Comparison of ENCODE assay signal across 18 mouse cellular contexts in genomic region chr5:110595341-110595740, GRCm38 (mm10). TPM values are rescaled to one million over a fixed set of nuclear protein-coding genes. Genes with fewer than 3 reads are reported as not detected.
DNase-seq lines count a peak whose midpoint lies in the region; ATAC-seq and TF ChIP-seq lines count a peak whose summit lies in the region.
"Had no signal": no experiment of that assay in that cellular context is flagged by ENCODE, and none has a peak within 500 bp of the region (broad histone marks: within the 10 kb centered on the region; RNA-seq: fewer than 3 reads in every experiment).

No protein-coding gene starts in this region.

- peak; percentile 47 to 59 for DNase-seq in left cerebral cortex, adult 2 months (ENCODE audit: extremely low spot score in 1 of 2, low spot score in 2 of 2)
- DNase-seq in left cerebral cortex, postnatal 4 days, result no peak
- DNase-seq in frontal cortex, postnatal 36 days (ENCODE audit: low spot score in 2 of 2), result peak; percentile 49 to 65
- DNase-seq in spleen, postnatal 14 days (ENCODE audit: low spot score in 2 of 2), result no peak
- DNase-seq: adrenal gland, postnatal 10 days; gastrocnemius, postnatal 14 days; spleen, adult 18-20 months had no signal

- ATAC-seq in CD4-positive, CD25-positive, alpha-beta regulatory T cell, adult 4 months, result peak; percentile 82
- 0 out of 2 replicates have a peak, but pooled peaks have one; percentile 24 for ATAC-seq in monocyte, adult 5-6 weeks (replicated peaks; ENCODE audit: insufficient number of reproducible peaks, low FRiP score, low TSS enrichment, poor library complexity, severe bottlenecking)
- ATAC-seq in kidney, embryonic 14.5 days (ENCODE audit: low FRiP score, low TSS enrichment), result no peak
- ATAC-seq: Patski had no signal

- 87% methylated on average over 10 of the region's 10 CpGs for WGBS in kidney, embryonic 14.5 days

- H3K9ac ChIP-seq in kidney, embryonic 14.5 days (ENCODE audit: low read depth, low read length), result no peak overlapping the region
- H3K9ac ChIP-seq: embryonic facial prominence, embryonic 12.5 days; hindbrain, embryonic 14.5 days; liver, embryonic 15.5 days had no signal

- no peaks in the 10 kb centered on the region for H3K36me3 ChIP-seq in kidney, embryonic 14.5 days (ENCODE audit: control insufficient read depth, insufficient read depth, low read length)
- H3K36me3 ChIP-seq: embryonic facial prominence, embryonic 12.5 days; forebrain, embryonic 10.5 days; limb, embryonic 10.5 days; liver, embryonic 15.5 days had no signal

- H3K4me3 ChIP-seq in left cerebral cortex, adult 2 months, result no peak overlapping the region
- no peak overlapping the region for H3K4me3 ChIP-seq in kidney, embryonic 14.5 days (ENCODE audit: low read length)
- H3K4me3 ChIP-seq: embryonic facial prominence, embryonic 12.5 days; forebrain, embryonic 10.5 days; limb, embryonic 10.5 days; liver, embryonic 15.5 days had no signal

- peaks cover 14% of the 10 kb centered on the region for H3K4me1 ChIP-seq in kidney, embryonic 14.5 days (ENCODE audit: control insufficient read depth, insufficient read depth, low read length)
- H3K4me1 ChIP-seq: embryonic facial prominence, embryonic 12.5 days; liver, embryonic 15.5 days had no signal

- no peak overlapping the region for H3K4me2 ChIP-seq in kidney, embryonic 14.5 days (replicated peaks; ENCODE audit: low read depth, low read length)
- H3K4me2 ChIP-seq: embryonic facial prominence, embryonic 12.5 days; hindbrain, embryonic 14.5 days; liver, embryonic 15.5 days had no signal

- H3K9me3 ChIP-seq in kidney, embryonic 14.5 days (ENCODE audit: control insufficient read depth, low read length), result no peaks in the 10 kb centered on the region
- H3K9me3 ChIP-seq: embryonic facial prominence, embryonic 12.5 days; forebrain, embryonic 10.5 days; limb, embryonic 10.5 days; liver, embryonic 15.5 days had no signal

- intact Hi-C loops in left cerebral cortex, adult 2 months (cut with DNase I), result loop anchor here (1.0 to 5.0 kb wide), 4 partner anchors 14 to 74 kb away; no protein-coding TSS in a partner anchor
- intact Hi-C loops in left cerebral cortex, postnatal 4 days (cut with DNase I), result no loop called here

- no peaks in the 10 kb centered on the region for H3K27me3 ChIP-seq in kidney, embryonic 14.5 days (ENCODE audit: control insufficient read depth, insufficient read depth, low read length)

- no peak for TF ChIP-seq CTCF in left cerebral cortex, adult 2 months (IDR thresholded peaks at IDR 0.05)

- no peak overlapping the region for H3K27ac ChIP-seq in left cerebral cortex, adult 2 months
- no peak overlapping the region for H3K27ac ChIP-seq in kidney, embryonic 14.5 days (ENCODE audit: low read depth, low read length)
- H3K27ac ChIP-seq: embryonic facial prominence, embryonic 12.5 days; forebrain, embryonic 10.5 days; hindbrain, embryonic 14.5 days; limb, embryonic 10.5 days; liver, embryonic 15.5 days; macrophage had no signal

RNA-seq across cellular contexts. Expression of gene Galnt9, which starts 51.2 kb away (rescaled TPM):
- total RNA-seq in left cerebral cortex, adult 2 months (2021), result 100 to 1,000 TPM; 103 to 119 TPM
- 10 to 100 TPM; 31.7 to 33.7 TPM for total RNA-seq in left cerebral cortex, postnatal 4 days (2021)
- 1 to 10 TPM; 4.0 to 7.2 TPM for polyA plus RNA-seq in CD4-positive, CD25-positive, alpha-beta regulatory T cell, adult 4 months (2017; shearing (Covaris generic))
- total RNA-seq in monocyte, adult 5-6 weeks (2017), result 3.7 to 5.5 TPM (median 5.0 TPM) in 3 replicates
- 0.09 TPM in 1 of 2 replicates, not detected in the other for polyA plus RNA-seq in kidney, embryonic 14.5 days (2014; fragmentation: Nextera tagmentation; extraction: Ambion mirVana)
- total RNA-seq: CH12.LX; gastrocnemius, postnatal 14 days had no signal
- polyA plus RNA-seq: limb, embryonic 10.5 days; Patski had no signal

RNA-seq across cellular contexts. Expression of gene Noc4l, which starts 57.9 kb away (rescaled TPM):
- 10 to 100 TPM; 25.6 to 27.2 TPM for total RNA-seq in left cerebral cortex, adult 2 months (2021)
- total RNA-seq in left cerebral cortex, postnatal 4 days (2021), result 10 to 100 TPM; 35.2 to 47.0 TPM
- 10 to 100 TPM; 32.5 to 62.9 TPM for polyA plus RNA-seq in CD4-positive, CD25-positive, alpha-beta regulatory T cell, adult 4 months (2017; shearing (Covaris generic))
- 8.3 to 29.0 TPM (median 9.9 TPM) in 3 replicates for total RNA-seq in monocyte, adult 5-6 weeks (2017)
- 47.4 and 61.4 TPM in 2 replicates for polyA plus RNA-seq in kidney, embryonic 14.5 days (2014; fragmentation: Nextera tagmentation; extraction: Ambion mirVana)

RNA-seq across cellular contexts. Expression of gene Ddx51, which starts 57.9 kb away (rescaled TPM):
- total RNA-seq in left cerebral cortex, adult 2 months (2021), result 10 to 100 TPM; 30.4 to 31.6 TPM
- 10 to 100 TPM; 28.0 to 32.5 TPM for total RNA-seq in left cerebral cortex, postnatal 4 days (2021)
- polyA plus RNA-seq in CD4-positive, CD25-positive, alpha-beta regulatory T cell, adult 4 months (2017; shearing (Covaris generic)), result 1 to 10 TPM; 4.3 to 6.3 TPM
- 3.8 to 15.1 TPM (median 11.2 TPM) in 3 replicates for total RNA-seq in monocyte, adult 5-6 weeks (2017)
- 23.9 and 31.1 TPM in 2 replicates for polyA plus RNA-seq in kidney, embryonic 14.5 days (2014; fragmentation: Nextera tagmentation; extraction: Ambion mirVana)

Comparison
In these comparisons a context has a peak if more than half of its experiments do, and no peak if none do; other contexts are left out.
1. DNase-seq: peak in left cerebral cortex, adult 2 months (2 of 2) and frontal cortex, postnatal 36 days (2 of 2); none in left cerebral cortex, postnatal 4 days (single experiment) and spleen, postnatal 14 days (0 of 2).